Mouse (Mus musculus) cerebellum, postnatal 14 days (tissue): ENCODE data around the gene Ddit4l.
"Not testable (repeated sequence)": the region's sequence is repeated elsewhere in the genome, so short reads cannot be mapped to it uniquely, and the experiment has no call there.

ENCODE experiments used
- DNase-seq, 2 experiments: peaks; one replicate each; pipeline ENCODE4 v3.0.0; 2021; ENCODE audit warnings: mixed read lengths in 2 of 2

Gene Ddit4l

DNA sequence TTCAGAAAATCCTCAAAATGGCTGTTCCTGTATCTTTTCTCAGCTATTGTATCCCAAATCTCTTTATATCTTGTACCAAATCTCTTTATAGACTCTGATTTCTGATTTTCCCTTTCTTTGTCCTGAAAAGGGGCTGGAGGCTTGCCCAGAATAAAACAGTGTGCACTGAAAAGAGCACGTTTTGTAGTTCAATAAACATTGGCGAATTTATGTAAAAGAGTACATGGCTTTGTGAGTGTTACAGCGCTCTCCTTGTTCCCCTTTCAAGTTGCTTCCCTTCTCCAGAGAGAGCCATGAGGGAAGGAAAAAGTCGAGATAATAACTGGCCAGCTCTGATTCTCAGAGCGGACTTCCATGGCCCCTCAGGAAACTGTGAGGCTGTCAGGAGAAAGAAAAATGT is 27.7 kb downstream of the Ddit4l start:
- DNase-seq, result no peak

DNA sequence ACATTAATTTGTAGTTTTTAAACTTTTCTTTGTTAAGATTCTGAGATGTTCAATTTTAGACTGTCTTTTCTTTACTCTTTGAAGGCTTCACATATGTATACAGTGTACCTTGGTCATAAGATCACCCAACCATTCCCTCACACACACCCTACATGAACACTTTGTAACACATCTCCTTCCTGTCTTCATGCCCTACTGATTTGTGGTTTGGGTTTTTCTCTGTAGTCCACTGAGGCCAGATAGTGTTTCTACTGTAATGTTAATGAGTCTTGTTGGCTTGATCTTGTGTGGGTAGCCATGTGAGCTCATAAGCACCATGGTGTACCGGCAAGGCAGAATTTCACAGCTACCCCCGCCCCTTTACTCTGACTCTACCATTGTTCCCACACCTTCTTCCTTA is 31.4 kb downstream of the Ddit4l start:
- DNase-seq, result no peak

DNA sequence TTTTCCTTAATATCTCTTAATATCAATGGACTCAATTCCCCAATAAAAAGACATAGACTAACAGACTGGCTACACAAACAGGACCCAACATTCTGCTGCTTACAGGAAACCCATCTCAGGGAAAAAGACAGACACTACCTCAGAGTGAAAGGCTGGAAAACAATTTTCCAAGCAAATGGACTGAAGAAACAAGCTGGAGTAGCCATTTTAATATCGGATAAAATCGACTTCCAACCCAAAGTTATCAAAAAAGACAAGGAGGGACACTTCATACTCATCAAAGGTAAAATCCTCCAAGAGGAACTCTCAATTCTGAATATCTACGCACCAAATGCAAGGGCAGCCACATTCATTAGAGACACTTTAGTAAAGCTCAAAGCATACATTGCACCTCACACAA is 49.8 kb downstream of the Ddit4l start, which contains the start of gene Gm21962:
Gene Gm21962, plus strand, starts transcription at position 301 of the 400 bp plus-strand sequence.
- not testable (repeated sequence) for DNase-seq
